Mouse (Mus musculus) urinary bladder, adult 2 months (tissue): Measurements from ENCODE around the gene 1700125H20Rik. TPM values are rescaled to one million over a fixed set of nuclear protein-coding genes. Genes with fewer than 3 reads are reported as not detected.

ENCODE experiments used
- DNase-seq: peaks from one replicate; pipeline ENCODE4 v3.0.0; 2022; ENCODE audit warnings: low spot score
- polyA plus RNA-seq: library from polyadenylated mRNA; depleted of rRNA; stranded (reverse); fragments of >200 nt; gene quantifications from 2 replicates; pipeline ENCODE4 v1.2.3, GENCODE M21; 2012; rRNA removed

1700125H20Rik gene
- polyA plus RNA-seq, 1 experiment, result not detected

DNA sequence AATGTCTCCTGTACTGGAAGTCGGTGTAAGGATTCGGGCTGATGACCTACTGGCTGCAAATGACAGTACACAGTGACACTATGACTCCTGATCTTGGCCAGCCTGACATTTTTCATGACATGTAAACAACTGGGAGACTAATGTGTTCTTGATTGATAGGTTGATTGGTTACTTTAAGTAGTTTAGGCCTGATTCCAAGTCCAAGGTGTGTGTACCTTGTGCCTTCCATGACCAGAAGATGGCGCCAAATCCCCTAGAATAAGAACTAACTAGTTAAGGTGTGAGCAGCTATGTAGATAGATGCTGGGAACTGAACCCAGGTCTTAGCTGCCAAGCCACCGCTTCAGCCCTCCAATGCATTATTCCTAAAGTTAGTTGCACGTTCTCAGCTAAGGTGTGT is 13.9 kb downstream of the 1700125H20Rik start:
- DNase-seq, result no peak

DNA sequence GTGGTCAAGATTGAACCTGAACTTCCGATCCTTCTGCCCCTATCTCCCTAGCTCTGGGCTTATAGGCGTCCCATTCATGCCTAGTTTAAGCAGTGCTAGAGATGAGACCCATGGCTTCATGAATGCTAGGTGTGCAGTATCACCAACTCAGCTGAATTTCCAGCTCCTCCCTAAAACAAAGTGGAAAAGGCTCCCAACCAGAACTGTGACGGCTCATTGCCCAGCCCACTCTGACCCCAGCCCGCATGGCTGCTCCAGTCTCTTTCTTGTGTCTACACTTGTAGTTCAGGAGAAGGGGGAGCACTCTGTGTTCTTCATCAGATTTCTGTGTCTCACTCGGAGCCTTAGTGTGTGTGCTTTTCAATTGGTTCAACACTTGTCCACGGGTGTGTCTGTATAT is 14.6 kb downstream of the 1700125H20Rik start:
- DNase-seq, result no peak

DNA sequence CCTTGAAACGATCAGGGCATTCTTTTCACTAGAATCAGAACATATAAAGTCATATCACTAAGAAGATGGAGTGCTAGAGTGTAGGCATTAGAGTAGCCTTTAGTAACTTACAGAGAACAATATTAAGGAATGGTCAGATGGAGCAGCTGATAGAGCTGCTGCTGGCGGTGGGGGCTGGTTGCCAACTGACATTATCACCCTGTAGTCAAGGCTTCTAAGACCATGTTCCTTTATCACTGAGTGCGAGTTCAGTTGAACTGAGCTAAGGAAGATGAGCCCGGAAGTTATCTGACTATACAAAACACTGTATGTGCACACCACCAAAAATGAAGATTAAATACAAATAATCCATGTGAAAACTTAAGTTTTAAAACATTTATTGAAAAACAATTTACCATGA is 18.9 kb downstream of the 1700125H20Rik start:
- DNase-seq, result no peak

DNA sequence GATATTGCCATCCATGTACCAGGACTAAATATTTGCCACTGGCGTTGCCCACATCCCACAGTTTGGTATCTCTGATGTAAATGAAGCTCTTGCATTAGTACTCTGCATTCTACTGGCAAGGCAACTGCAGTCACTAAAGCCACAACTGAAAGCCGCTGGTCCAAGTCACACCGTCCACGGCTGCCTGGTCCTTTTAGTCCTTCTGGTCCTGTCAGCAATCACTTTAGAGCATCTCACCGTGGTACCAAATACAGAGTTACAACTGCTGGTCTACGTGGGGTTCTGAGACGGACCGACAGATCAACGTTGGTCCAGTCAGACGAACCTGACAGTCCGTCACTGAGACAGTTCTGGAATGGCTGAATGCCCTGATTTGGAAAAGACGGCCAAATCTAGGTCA is 20.5 kb downstream of the 1700125H20Rik start:
- no peak for DNase-seq

DNA sequence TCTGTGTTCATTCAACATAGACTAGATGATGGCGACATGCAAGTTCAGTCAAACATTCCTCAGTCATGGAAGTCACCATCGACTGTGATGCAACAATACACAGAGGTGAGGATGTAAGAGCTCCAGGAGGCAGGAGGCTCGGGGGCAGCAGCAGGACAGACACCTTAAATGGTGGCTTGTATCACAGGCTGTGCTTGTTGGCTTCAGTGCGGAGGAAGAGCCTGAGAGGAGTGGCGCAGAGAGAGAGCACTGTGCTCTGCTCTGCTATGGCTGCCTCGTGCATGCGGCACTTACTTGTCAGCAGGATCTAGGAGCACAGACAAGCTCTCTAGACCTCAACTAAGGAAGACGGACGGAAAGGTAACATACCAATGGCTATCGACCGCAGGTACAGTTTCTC is 24.0 kb downstream of the 1700125H20Rik start:
- DNase-seq, result no peak

DNA sequence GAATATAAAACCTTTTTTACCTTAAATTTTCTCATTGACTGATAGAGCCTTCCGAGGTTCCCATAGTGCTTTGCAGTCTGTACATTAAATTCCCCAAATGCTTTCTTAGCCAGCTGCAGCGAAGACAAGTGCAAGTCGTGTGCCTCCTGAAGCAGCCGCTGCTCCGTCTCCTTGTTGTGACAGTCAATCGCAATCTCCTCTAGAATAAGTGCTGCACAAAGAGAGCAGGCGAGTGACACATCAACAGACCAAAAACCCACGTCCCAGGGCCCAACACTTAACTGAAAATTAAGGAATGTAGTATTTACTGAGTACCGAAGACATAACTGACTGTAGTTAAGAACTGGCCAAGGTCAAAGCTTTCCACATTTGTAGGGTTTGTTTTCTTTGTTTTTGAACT is 25.8 kb downstream of the 1700125H20Rik start:
- DNase-seq, result no peak

DNA sequence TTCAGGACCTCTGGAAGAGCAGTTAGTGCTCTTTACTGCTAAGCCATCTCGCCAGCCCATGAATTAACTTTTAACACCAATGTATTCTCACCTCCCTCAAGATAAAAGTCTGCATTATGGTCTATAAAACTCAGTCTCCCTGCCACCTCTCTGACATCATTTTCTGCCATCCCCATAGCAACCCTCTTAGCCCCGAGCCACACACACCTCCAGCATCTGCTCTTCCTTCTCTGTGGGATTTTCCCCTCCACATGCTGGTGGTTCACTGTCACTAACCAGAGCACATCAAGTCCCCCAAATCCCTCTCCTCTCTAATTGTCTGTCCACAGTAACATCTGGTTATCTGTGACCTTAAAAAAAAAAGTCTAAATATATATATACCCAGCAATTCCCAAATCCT is 28.7 kb downstream of the 1700125H20Rik start:
- DNase-seq, result no peak

DNA sequence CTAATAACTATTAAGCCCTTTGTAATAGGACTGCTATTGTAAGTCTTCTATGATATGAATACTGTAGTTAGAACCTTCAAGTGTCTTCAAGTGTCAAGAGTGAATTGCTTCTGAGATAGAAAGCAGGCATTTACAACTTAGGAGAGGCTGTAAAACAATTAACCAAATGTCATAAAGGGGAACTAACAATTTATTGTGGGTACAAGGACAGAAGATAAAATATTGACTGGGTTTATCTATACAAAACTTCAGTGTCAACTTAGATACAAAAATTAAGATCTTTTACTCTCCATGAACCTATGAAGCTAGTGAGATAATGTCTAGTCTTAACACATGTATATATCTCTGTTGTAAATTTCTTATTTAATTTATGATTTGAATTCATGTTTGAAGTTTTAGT is 36.0 kb downstream of the 1700125H20Rik start:
- DNase-seq, result no peak

DNA sequence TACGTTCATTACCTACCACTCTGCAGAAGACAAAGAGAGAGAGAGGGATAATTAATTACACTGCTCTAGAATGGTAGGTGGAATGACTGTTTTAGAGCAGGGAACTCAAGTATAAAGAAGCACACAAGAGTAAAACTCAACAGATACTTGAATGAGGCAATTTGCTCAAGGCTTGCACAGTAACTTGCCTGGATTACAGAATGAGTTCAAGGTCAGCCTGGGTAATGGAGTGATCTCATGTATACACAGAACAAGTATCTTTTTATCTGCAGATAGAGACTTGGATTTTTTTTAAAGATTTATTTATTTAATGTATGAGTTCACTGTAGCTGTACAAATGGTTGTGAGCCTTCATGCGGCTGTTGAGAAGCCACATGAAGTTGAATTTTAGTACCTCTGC is 40.9 kb downstream of the 1700125H20Rik start:
- DNase-seq, result no peak

DNA sequence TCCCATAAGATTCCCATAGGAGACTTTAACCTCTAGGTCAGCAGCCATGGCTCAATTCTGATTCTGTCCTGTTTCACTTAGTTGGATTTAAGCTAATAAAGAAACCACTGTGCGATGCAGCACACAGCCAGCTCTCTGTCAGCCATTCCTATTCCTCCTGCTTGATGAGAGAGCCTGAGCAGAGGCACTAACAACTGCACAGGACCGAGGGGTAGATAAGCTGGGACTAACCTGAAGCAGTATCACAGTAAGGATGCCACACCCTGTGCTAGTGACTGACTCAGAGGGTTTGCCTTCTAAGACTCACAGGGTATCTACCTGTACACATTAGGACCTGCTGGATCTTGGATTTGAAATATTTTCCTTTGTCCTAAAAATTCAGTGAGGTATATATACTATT is 43.0 kb downstream of the 1700125H20Rik start:
- DNase-seq, result no peak

DNA sequence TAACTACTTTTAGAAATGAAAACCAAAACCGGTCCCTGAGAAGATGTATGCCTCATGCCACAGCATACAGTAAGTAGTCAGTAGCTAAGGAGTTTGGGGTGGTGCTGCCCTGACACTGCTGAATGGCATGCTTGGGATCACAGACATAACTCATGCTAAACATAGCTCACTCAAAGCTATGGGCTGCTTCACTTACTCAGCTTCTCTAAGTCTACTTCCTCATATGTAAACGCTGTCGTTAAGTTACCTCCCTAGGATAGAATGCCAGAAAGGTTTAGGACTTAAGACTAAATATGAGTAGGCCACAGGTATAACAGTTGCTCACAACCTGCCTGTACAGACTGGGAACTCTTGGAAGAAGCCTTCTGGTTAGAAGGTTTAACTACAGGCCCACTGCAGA is 44.5 kb downstream of the 1700125H20Rik start:
- no peak for DNase-seq

DNA sequence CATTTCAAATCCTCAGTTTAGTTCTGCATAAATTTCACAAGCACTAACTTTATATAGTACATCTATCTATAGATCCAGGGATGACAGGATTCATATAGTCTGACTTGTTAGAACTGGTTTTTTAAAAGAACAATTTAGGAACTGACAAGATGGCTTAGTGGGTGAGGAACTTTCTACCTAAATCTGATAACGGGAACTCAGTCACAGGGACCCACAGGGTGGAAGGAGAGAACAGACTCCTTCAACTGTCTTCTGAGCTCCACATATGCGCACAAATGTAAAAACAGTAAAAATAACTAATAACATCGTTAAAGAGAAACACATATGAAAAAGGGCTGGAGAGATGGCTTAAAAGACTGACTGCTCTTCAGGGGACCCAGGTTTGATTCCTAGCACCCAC is 48.8 kb downstream of the 1700125H20Rik start:
- no peak for DNase-seq

DNA sequence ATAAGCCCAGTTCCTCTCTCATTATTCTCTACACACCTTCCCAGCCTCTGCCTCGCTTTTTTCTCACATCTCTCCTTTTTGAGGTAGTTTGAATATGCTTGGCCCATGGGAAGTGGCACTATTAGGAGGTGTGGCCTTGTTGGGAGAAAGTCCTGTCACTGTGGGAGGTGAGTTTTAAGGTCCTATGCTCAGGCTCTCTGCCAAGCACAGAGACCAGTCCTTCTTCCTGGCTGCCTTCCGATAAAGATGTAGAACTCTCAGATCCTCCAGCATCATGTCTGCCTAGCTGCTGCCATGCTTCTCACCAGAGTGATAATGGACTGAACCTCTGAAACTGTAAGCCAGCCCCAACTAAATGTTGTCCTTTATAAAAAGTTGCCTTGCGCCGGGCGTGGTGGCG is 52.4 kb downstream of the 1700125H20Rik start:
- no peak for DNase-seq

DNA sequence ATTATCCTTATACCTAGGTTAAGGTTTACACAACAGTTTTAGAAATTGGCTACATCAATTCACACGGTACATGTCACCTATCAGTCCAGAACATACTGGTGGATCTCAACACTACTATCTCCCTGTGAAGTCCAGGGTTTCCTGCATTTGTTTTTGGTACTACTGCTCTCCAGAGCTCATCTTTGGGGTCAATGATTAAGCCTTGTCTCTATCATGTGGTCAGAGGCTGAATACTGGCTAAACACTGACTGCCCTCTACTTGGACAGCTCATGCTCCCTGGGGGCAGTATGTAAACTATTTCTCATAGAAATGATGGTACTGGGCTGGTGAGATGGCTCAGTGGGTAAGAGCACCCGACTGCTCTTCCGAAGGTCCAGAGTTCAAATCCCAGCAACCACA is 53.0 kb downstream of the 1700125H20Rik start:
- DNase-seq, result no peak

Other genes starting within 250 kb of the 1700125H20Rik start
- gene Car4, start 212.6 kb upstream of the 1700125H20Rik start, polyA plus RNA-seq, result 0.58 and 1.1 TPM in 2 replicates
- gene Usp32, start 30.2 kb upstream of the 1700125H20Rik start, polyA plus RNA-seq, result 17.7 and 19.8 TPM in 2 replicates
- 20.7 and 22.4 TPM in 2 replicates for gene Appbp2, start 64.7 kb downstream of the 1700125H20Rik start, polyA plus RNA-seq
- gene Ppm1d, start 140.8 kb downstream of the 1700125H20Rik start, polyA plus RNA-seq, result 7.9 and 8.5 TPM in 2 replicates
- gene Bcas3, start 182.8 kb downstream of the 1700125H20Rik start, polyA plus RNA-seq, result 28.6 and 37.8 TPM in 2 replicates